Mouse (Mus musculus): ENCODE measurements around the gene Fgfr2. TPM values are rescaled to one million over a fixed set of nuclear protein-coding genes. Genes with fewer than 3 reads are reported as not detected.

The Fgfr2 gene
- polyA plus RNA-seq, 1 experiment, result 0.17 TPM

- H3K27me3 ChIP-seq (ENCODE audit: control insufficient read depth, insufficient read depth, insufficient read length), result no peaks in the 10 kb centered on the region
- H3K36me3 ChIP-seq (ENCODE audit: control insufficient read depth, insufficient read depth), result no peaks in the 10 kb centered on the region
- H3ac ChIP-seq (ENCODE audit: control insufficient read depth, insufficient read length), result no peak overlapping the region
- no peak overlapping the region for H3K4me3 ChIP-seq
- no peaks in the 10 kb centered on the region for H3K79me2 ChIP-seq (ENCODE audit: control insufficient read depth, insufficient read depth)
- no peak overlapping the region for H3K4me2 ChIP-seq (ENCODE audit: low read depth)
- TF ChIP-seq REST (IDR thresholded peaks at IDR 0.05; ENCODE audit: insufficient read depth, insufficient read length) (no peak), MAX (IDR thresholded peaks at IDR 0.05; ENCODE audit: low read depth) (no peak), CEBPB (IDR thresholded peaks at IDR 0.05; ENCODE audit: insufficient read depth, poor library complexity, severe bottlenecking) (no peak), SRF (IDR thresholded peaks at IDR 0.05; ENCODE audit: control insufficient read depth, insufficient read length, low read depth) (no peak), POLR2AphosphoS2 (IDR thresholded peaks at IDR 0.05; ENCODE audit: insufficient read length, low read depth) (no peak), MYOD1 (IDR thresholded peaks at IDR 0.05; ENCODE audit: control insufficient read depth in 1 of 3, insufficient read length in 2 of 3, low read depth in 2 of 3) (peak in 1 of 3 experiments; percentile 56), USF1 (IDR thresholded peaks at IDR 0.05; ENCODE audit: low read depth) (no peak), POLR2A (IDR thresholded peaks at IDR 0.05; ENCODE audit: insufficient read length, low read depth) (no peak)
These were observed 2490.8 kb downstream of the Fgfr2 start for GRCm38 (mm10) chr7:130632379-130632732.

GRCm38 (mm10) chr7:130631553-130632378 is 2491.4 kb downstream of the Fgfr2 start:
- no peaks in the 10 kb centered on the region for H3K27me3 ChIP-seq (ENCODE audit: control insufficient read depth, insufficient read depth, insufficient read length)
- TF ChIP-seq POLR2AphosphoS2 (IDR thresholded peaks at IDR 0.05; ENCODE audit: insufficient read length, low read depth), result no peak
- TF ChIP-seq TCF12 (IDR thresholded peaks at IDR 0.05; ENCODE audit: insufficient read depth, poor library complexity, severe bottlenecking), result no peak
- TF ChIP-seq MYOD1 (IDR thresholded peaks at IDR 0.05; ENCODE audit: control insufficient read depth in 1 of 3, insufficient read length in 2 of 3, low read depth in 2 of 3), result no peak
- TF ChIP-seq POLR2A (IDR thresholded peaks at IDR 0.05; ENCODE audit: insufficient read length, low read depth), result no peak
- TF ChIP-seq TCF3 (IDR thresholded peaks at IDR 0.05; ENCODE audit: insufficient read length, low read depth), result no peak
- no peak for TF ChIP-seq CEBPB (IDR thresholded peaks at IDR 0.05; ENCODE audit: insufficient read depth, poor library complexity, severe bottlenecking)
- no peak for TF ChIP-seq E2F4 (IDR thresholded peaks at IDR 0.05; ENCODE audit: insufficient read depth)
- no peak overlapping the region for H3K4me2 ChIP-seq (ENCODE audit: low read depth)
- H3ac ChIP-seq (ENCODE audit: control insufficient read depth, insufficient read length), result no peak overlapping the region
- H3K36me3 ChIP-seq (ENCODE audit: control insufficient read depth, insufficient read depth), result no peaks in the 10 kb centered on the region
- H3K4me3 ChIP-seq, result no peak overlapping the region
- no peaks in the 10 kb centered on the region for H3K79me2 ChIP-seq (ENCODE audit: control insufficient read depth, insufficient read depth)

DNA sequence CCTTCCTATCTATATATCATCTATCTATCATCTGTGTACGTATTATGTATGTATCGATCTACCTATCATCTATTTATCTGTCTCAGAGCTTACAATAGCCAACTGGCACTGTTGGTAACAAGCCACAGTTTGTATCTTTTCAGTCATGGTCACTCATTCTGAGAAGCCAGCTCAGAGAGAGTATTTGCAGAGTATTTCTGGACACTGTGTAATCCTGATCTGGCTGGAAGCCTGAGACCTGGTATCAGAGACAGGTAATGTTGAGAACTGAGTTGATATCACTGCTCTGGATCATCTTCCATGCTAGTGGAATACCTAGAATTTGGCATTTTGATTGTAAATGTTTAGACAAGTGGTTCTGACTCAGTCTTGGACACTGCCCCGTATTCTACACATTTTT is 2492.2 kb downstream of the Fgfr2 start:
- Histone ChIP-seq H3K79me2 (ENCODE audit: control insufficient read depth, insufficient read depth) (no peaks in the 10 kb centered on the region), H3K4me2 (ENCODE audit: low read depth) (no peak overlapping the region), H3K4me3 (no peak overlapping the region), H3ac (ENCODE audit: control insufficient read depth, insufficient read length) (no peak overlapping the region), H3K27me3 (ENCODE audit: control insufficient read depth, insufficient read depth, insufficient read length) (no peaks in the 10 kb centered on the region), H3K36me3 (ENCODE audit: control insufficient read depth, insufficient read depth) (no peaks in the 10 kb centered on the region)
- TF ChIP-seq POLR2A (IDR thresholded peaks at IDR 0.05; ENCODE audit: insufficient read length, low read depth) (no peak), POLR2AphosphoS2 (IDR thresholded peaks at IDR 0.05; ENCODE audit: insufficient read length, low read depth) (no peak), SRF (IDR thresholded peaks at IDR 0.05; ENCODE audit: control insufficient read depth, insufficient read length, low read depth) (no peak), TCF12 (IDR thresholded peaks at IDR 0.05; ENCODE audit: insufficient read depth, poor library complexity, severe bottlenecking) (no peak), REST (IDR thresholded peaks at IDR 0.05; ENCODE audit: insufficient read depth, insufficient read length) (no peak), E2F4 (IDR thresholded peaks at IDR 0.05; ENCODE audit: insufficient read depth) (no peak), CEBPB (IDR thresholded peaks at IDR 0.05; ENCODE audit: insufficient read depth, poor library complexity, severe bottlenecking) (no peak), MYOG (IDR thresholded peaks at IDR 0.05; ENCODE audit: control insufficient read depth in 1 of 3, insufficient read depth in 1 of 3, insufficient read length in 2 of 3, low read depth in 2 of 3) (no peak), MYOD1 (IDR thresholded peaks at IDR 0.05; ENCODE audit: control insufficient read depth in 1 of 3, insufficient read length in 2 of 3, low read depth in 2 of 3) (no peak), MAX (IDR thresholded peaks at IDR 0.05; ENCODE audit: low read depth) (no peak)

GRCm38 (mm10) chr7:130629999-130630398 is 2493.2 kb downstream of the Fgfr2 start:
- TF ChIP-seq POLR2AphosphoS2 (IDR thresholded peaks at IDR 0.05; ENCODE audit: insufficient read length, low read depth) (no peak), TCF12 (IDR thresholded peaks at IDR 0.05; ENCODE audit: insufficient read depth, poor library complexity, severe bottlenecking) (no peak), SRF (IDR thresholded peaks at IDR 0.05; ENCODE audit: control insufficient read depth, insufficient read length, low read depth) (no peak), USF1 (IDR thresholded peaks at IDR 0.05; ENCODE audit: low read depth) (no peak), POLR2A (IDR thresholded peaks at IDR 0.05; ENCODE audit: insufficient read length, low read depth) (no peak), E2F4 (IDR thresholded peaks at IDR 0.05; ENCODE audit: insufficient read depth) (no peak), TCF3 (IDR thresholded peaks at IDR 0.05; ENCODE audit: insufficient read length, low read depth) (no peak), MAX (IDR thresholded peaks at IDR 0.05; ENCODE audit: low read depth) (no peak), MYOD1 (IDR thresholded peaks at IDR 0.05; ENCODE audit: control insufficient read depth in 1 of 3, insufficient read length in 2 of 3, low read depth in 2 of 3) (no peak), REST (IDR thresholded peaks at IDR 0.05; ENCODE audit: insufficient read depth, insufficient read length) (no peak), MYOG (IDR thresholded peaks at IDR 0.05; ENCODE audit: control insufficient read depth in 1 of 3, insufficient read depth in 1 of 3, insufficient read length in 2 of 3, low read depth in 2 of 3) (no peak), CEBPB (IDR thresholded peaks at IDR 0.05; ENCODE audit: insufficient read depth, poor library complexity, severe bottlenecking) (no peak)
- Histone ChIP-seq H3K79me2 (ENCODE audit: control insufficient read depth, insufficient read depth) (no peaks in the 10 kb centered on the region), H3K4me2 (ENCODE audit: low read depth) (no peak overlapping the region), H3K4me3 (no peak overlapping the region), H3K36me3 (ENCODE audit: control insufficient read depth, insufficient read depth) (no peaks in the 10 kb centered on the region), H3ac (ENCODE audit: control insufficient read depth, insufficient read length) (no peak overlapping the region), H3K27me3 (ENCODE audit: control insufficient read depth, insufficient read depth, insufficient read length) (no peaks in the 10 kb centered on the region)
